Mouse (Mus musculus): ENCODE data around the gene Tubal3.

DNA sequence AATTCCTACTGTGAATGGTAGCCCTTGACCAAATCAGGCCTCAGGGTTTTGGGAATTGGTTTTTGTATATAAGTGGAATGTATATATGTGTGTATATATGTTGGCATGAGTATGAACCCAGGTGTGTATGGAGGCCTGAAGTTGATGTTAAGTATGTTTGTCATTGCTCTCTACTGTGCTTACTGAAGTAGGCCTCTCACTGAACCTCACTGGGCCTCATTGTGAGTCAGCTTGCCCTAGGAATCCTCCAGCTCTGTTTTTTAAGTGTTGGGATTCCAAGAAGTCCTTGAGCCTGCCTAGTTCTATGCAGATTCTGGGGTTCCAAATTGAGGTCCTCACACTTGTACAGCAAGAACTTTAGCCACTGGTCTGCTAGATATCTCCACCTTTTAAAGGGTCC lies 48.2 kb upstream of the Tubal3 start:
- no peak for TF ChIP-seq CTCF (IDR thresholded peaks at IDR 0.05; ENCODE audit: low read depth)
- TF ChIP-seq EP300 (IDR thresholded peaks at IDR 0.05; ENCODE audit: low read depth): no peak

Data from liver, postnatal 0 days (tissue).